Mouse (Mus musculus): ENCODE data around the gene Peak1.

Gene Peak1

DNA sequence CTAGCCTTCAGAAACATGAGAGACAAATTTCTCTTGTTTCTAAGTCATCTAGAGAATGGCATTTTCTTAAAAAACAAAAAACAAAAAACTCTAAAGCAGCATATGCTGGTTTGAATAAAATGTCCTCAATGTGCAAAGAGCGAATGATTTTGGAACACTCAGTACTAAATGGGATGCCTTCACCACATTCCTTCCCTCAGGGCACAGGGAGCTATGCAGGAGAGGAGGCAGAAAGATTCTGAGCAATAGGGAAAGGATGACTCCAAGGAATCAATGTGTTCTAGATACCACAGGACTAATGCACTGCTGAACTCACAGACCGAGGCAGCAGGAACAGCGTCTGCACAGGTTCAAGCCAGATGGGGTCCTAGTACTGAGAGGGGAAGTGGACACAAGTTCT lies 103.5 kb downstream of the Peak1 start:
- DNase-seq (ENCODE audit: low read depth, low spot score): no peak

DNA sequence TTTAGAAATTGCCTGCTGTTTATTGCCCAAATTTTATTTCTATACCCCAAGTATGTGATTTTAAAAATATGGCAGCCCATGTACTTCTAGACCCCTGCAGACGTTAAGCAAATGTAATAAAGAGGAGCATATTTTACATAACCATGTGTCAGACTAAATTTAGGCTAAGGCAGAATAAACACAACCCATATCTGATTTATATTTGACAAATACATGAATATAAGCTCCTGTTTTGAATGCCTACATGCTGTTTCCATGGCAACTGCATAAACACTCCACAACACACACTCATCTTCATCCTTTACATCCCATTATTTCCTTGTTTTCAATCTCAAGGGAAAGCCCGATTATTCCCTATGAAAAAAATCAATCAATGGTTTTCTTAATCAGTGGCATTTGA lies 108.8 kb downstream of the Peak1 start:
- no peak for DNase-seq (ENCODE audit: low read depth, low spot score)

GRCm38 (mm10) chr9:56304526-56304925 lies 113.3 kb downstream of the Peak1 start:
- DNase-seq (ENCODE audit: low read depth, low spot score): no peak

DNA sequence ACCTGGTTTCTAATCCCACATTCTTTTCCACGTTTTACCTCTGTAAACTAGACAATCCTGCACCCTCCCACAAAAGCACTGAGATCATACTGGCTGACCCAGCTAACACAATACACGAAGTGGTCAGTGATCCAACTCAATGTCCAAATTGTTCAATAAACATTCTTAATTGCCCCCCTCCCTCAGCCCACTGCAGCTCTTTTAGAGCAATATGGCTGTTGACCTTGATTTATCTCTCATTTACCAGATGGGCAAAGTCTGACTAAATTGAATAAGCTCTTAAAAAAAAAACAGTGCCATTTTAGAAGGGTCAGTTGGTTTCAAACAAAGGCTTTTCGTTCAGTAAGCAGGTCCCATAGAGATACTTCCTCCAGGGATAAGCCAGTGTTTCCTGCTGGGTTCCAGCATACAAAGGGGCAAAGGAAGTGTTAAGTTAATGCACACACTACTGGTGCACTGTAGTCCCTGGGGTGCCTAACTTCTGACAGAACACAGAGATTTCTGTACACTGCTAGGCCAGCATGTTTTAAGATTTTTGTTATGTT lies 114.9 kb downstream of the Peak1 start:
- DNase-seq (ENCODE audit: low read depth, low spot score): no peak

DNA sequence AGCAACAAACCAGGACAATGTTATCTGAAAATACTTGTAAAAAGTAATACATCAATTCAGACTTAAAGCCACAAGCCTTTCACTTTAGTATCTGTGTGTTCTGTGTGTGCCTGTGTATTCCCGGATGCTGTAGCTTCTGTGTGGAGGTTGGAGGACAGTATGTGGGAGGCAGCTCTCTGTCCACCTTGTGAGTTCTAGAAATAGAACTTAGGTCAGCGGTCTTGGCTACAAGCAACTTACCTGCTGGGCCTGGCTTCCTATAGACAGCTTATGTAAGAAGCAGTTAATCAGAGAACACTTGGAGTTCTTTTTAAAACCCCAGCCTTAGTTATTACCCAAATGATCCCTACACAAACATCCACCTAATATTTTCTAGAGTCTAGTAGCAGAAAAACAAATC lies 127.8 kb downstream of the Peak1 start:
- DNase-seq (ENCODE audit: low read depth, low spot score): no peak

GRCm38 (mm10) chr9:56282481-56282880 lies 135.4 kb downstream of the Peak1 start:
- no peak for DNase-seq (ENCODE audit: low read depth, low spot score)

DNA sequence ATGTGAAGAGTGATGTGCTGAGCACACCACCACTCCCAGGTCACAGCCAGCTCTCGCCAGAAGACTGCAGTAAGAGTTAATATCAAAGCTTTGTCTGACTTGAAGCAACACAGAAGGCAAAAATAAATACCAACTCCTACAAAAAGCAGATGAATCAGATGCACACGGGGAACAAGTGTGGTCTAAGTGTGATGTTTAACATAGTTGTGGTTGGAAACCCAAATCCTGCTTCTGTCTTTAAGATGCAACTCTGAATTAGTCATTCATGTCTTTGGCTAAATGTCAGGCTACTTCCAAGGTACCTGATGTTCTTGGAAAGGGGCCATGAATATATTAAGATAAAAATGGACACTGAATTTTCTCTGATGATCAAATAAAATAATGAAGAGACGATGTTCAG lies 144.3 kb downstream of the Peak1 start:
- DNase-seq (ENCODE audit: low read depth, low spot score): no peak

GRCm38 (mm10) chr9:56272247-56272598 lies 145.6 kb downstream of the Peak1 start:
- no peak for DNase-seq (ENCODE audit: low read depth, low spot score)

DNA sequence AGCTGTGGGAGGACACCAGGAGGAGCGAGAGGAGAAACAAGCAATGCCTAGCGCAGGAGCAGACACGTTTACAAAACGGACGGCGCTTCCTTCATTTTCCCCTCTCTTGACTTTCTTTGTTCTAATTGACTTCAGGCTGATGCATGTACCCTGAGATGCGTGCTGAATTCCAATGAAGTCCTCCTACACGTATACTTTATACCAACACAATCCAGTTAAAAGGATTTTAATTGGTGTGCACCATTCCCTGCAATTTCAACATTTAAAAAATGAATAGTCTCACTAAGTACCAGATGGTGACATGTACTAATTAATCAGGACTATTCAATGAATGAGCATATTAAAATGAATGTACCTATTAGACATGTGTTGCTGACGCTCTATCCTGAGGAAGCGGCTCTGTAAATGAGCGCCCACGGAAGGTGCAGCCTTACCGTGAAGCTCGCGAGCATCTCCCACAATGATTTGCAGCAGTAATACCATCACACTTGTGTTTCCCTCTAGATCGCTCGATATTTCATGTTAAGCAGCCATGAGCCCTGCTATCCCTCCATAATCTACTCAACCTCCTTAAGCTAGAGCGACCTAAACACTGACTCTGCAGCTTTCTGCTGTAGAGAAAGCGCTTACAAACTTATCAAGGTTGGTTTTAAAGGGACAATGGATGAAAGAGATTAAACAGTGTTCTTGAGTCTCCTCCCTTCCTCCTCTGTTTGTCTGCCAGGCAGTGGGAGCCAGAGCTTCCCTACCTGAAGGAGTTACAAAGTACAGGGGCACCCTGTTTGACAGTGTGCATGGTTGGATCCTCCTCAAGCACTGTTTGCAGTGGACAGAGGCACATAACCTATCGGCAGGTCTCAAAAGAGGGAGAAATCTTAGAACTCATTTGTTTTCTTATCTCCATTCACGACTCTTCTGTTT lies 146.3 kb downstream of the Peak1 start:
- DNase-seq (ENCODE audit: low read depth, low spot score): no peak

GRCm38 (mm10) chr9:56269101-56269500 lies 148.8 kb downstream of the Peak1 start:
- DNase-seq (ENCODE audit: low read depth, low spot score): no peak

DNA sequence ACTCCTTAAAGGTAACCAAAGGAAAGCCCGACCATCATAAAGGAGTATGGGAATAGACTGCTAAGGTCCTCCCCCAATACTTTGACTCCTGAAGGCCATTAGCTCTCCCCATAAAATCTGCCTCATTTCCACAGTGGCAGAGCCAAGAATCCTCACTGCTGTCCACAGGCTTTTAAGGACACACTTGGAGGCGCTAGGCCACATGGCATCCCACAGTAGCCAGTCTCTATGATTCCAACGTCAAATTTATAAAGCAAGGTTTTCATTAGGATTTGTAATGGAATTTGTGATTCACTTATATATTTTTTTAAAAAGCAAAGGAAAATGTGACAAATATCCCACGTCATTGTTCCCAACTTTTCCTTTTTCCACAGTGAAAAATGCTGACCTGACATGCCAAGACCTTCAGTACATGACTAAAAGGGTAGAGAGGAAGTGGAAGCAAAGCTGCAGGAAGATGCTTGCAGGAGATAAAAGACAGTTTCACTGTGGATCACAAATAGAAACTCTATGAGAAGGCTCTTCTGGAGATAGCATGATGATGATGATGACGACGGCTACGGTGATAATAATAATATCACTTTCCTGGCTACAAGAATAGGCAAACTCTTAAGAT lies 151.6 kb downstream of the Peak1 start:
- DNase-seq (ENCODE audit: low read depth, low spot score): peak; percentile 37

DNA sequence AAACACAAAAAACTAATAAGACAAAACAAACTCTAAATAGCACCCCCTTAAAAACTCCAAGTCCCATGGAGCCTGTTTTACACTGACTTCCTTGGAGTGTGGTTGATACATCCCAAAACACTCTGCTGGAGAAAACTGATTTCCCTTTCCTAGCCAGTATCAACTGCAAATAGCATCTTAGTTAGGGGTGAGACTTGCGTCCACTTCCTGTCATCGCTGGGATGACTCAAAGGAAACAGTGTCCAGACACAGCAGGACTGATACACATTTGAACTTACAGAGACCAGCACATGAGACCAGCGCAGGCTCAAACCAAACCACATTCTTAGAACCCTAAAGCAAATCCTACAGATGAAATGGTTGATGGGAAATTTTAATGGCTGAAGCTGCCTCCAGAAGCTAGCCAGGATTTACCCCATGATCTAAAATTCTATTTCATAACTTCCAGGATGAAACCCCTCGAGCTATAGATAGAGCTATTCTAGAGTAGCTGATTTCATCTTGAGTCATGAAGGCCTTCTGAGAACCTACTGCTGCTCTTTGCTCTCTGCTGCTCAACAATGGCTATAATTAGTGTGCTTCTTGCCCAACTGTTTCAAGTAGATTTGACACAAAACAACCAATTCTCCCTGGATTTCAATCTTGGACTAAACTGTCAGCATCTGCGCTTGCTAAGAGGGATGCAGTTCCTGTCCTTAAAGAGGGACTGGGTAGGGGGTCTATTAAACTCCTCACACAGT lies 152.2 kb downstream of the Peak1 start:
- DNase-seq (ENCODE audit: low read depth, low spot score): peak; percentile 39

- DNase-seq (ENCODE audit: low read depth, low spot score): no peak
Measured at GRCm38 (mm10) chr9:56265022-56265360, 152.9 kb downstream of the Peak1 start.

- DNase-seq (ENCODE audit: low read depth, low spot score): peak; percentile 79
Measured at GRCm38 (mm10) chr9:56264308-56265021, 153.4 kb downstream of the Peak1 start.

GRCm38 (mm10) chr9:56263055-56263454 lies 154.8 kb downstream of the Peak1 start:
- DNase-seq (ENCODE audit: low read depth, low spot score): no peak

DNA sequence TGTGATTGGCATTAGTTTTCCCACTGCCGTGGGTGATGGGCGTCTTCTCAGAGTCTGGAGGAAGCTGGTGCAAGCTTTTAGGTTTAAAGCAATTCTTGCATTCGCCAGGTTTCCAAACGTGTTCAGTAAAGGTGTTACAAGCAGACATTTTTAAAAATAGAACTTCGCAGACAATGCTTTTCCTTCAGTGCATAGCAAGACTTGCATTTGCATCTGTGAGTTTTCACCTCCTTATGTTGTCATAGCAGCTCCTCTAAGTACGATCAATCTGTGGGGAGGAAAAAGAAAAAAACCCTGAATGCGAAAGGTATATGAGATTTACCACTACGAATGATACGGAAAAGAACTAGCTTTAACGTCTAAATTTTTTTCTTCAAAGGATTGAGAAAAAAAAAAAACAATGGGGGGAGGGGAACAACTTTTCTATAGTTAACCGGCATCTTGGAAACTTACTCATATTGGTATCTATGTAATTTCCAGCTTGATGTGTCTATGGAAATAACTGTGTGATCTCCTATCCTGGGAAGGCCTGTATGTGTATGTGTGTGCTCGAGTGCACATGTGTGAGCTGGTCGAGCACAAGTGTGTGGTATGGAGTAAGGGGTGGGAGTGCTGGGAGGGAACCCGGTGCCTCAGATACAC lies 157.3 kb downstream of the Peak1 start:
- DNase-seq (ENCODE audit: low read depth, low spot score): no peak

- no peak for DNase-seq (ENCODE audit: low read depth, low spot score)
Measured at GRCm38 (mm10) chr9:56259790-56260494, 157.9 kb downstream of the Peak1 start.

DNA sequence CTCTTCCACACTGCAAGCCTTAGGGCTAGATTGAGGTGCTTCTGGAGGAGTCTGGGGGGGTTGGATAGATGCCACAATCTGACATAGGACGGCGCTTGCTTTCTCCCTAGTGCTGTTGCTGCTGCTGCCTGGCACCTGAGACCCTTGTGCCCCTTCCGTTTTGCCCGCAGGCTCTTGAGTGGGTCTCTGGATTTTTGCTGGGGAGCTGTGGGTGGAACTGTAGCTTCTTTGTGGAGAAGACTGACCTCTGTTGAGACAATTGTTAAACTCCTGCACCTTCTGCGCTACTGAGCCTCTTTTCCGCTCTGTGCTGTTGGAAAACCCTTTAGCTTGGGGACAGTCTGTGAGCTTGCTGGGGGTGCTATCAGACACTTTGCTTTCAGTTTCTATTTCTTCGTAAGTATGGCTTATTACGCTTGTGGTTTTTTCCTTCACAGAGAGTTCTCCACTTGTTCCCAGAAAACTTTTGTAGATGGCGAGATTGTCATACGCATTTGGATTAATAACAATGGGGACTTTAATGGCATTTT lies 159.5 kb downstream of the Peak1 start:
- no peak for DNase-seq (ENCODE audit: low read depth, low spot score)

DNA sequence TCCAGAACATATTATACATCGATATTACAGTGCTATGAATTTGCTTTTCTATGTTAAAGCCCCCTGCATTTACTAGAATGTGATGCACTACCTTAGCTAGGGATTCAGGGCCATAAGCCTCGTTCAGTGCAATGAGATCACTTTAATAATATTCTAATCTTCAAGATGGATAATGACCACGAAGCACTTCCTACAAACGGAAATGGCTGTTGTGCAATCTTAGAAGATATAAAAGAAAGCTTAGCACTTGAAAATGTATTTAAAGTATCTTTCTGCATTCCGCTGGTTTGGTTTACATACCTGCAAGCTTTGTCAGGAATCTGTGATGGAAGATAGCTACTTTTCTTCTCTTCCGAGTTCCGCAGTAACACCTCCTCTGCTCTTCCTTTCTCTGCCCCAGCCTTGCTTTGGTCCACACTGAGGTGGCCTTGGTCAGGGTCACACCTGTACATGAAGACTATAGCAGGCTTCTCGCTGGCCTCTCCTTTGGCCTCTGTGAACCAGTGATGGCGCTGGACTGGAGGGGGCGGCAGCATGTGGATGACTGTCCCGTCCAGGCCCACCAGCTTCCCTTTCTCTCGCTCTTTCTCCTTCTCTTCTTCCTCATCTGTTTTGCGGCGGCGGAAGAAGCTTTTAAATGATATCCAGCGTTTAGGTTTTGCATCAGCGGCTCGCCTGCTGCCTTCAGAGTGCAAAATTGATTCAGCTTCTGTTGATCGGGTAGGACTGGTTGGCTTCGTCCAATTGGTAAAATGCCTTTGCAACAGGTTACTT lies 160.5 kb downstream of the Peak1 start:
- no peak for DNase-seq (ENCODE audit: low read depth, low spot score)

Measured in A20 (cell line).